Mouse (Mus musculus) cerebellum, adult 11 months (tissue): ENCODE results near the gene Ly6g.
A peak's percentile ranks its signal among the peaks of the same experiment; 100 is the strongest.
"Not testable (repeated sequence)": the region's sequence is repeated elsewhere in the genome, so short reads cannot be mapped to it uniquely, and the experiment has no call there.

Experiments
- DNase-seq: peaks from one replicate; pipeline ENCODE4 v3.0.0; 2022

Ly6g gene

DNA sequence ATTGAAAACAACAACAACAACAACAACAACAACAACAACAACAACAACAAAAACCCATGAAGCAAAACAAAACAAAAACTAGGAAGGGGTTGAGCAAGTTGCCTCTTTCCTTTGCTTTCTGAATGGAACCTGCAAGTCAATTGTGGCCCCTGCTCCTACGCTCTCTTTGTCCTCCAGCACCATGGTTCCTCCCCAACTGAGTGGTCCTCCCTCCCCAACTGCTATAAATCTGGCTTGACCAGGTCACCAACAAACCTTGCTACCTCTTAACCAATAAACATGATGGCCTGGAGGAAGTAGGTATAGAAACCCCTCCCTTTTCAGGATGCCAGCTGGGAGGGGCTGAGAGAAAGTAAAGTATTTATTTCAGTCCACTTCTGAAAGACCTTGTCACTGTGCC lies at the start of gene Ly6g:
Ly6g (plus strand) TSS at position 301 of the 400 bp plus-strand sequence.
- DNase-seq: no peak

DNA sequence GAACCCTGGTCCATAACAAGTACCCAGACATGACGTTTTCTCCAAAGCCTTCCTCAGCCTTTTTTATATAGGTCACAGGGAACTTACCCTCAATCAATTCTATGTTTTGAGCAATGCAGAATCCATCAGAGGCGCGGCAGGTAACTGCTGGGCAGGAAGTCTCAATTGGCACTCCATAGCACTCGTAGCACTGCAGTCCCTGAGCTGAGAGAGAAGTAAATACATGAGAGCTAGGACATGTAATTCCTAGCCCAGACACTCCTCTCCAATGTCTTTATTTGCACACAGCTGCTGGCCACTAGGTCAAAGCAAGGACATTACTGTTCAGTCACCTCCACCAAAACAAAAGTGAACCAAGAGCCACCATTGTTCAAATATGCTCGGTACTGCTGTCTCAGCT lies 44.6 kb upstream of the Ly6g start:
- not testable (repeated sequence) for DNase-seq

DNA sequence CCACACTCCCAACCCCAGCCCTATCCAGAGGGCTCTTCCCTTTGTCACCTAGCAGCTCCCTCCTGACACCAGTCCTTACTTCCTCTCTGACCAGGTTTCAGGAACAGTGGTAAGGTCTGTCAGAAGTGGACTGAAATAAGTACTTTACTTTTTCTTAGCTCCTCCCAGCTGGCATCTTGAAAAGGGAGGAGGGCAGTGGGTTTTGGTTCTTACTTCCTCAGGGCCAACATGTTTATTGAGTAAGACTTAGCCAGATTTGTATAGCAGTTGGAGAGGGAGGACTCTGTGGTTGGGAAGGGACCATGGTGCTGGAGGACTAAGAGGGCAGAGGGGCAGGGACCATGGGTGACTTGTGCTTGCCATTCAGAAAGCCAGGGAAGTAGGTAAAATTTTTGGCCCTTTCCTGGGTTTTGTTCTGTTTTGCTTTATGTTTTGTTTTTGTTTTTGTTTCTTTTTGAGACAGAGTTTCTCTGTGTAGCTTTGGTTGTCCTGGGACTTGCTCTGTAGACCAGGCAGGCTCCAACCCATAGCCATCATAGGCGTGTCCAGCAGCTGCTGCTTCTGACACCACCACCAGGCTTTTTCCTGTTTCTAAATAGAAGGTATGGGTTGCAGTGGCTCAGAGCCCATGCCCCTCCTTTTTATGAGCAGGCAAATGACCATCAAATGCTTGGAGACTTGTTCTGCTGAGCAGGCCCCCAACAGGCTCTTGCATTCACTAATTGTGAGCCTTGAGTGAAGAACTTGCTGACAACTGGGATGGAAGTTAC lies 43.0 kb upstream of the Ly6g start, which contains the start of gene Ly6c2:
Ly6c2 (minus strand) TSS at position 110 of the 770 bp plus-strand sequence.
- not testable (repeated sequence) for DNase-seq

DNA sequence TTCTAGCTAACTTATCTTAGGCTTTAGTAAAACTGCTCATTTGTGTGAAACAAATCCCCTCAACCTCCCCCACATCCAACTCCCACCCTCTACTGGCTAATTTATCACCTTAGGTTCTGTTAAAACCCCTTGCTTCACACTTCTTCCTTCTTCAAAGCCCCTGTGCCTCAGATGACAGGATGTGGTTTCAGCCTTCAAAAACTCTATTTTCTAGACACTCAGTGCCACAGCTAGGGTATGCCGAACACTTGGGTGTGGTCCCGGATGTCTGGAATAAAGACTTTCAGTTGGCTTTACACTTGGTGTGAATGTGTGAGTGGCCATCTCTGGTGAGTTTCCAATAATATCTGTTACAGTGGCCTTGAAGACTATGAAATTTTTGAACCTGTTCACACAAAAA lies 38.5 kb upstream of the Ly6g start:
- no peak for DNase-seq

DNA sequence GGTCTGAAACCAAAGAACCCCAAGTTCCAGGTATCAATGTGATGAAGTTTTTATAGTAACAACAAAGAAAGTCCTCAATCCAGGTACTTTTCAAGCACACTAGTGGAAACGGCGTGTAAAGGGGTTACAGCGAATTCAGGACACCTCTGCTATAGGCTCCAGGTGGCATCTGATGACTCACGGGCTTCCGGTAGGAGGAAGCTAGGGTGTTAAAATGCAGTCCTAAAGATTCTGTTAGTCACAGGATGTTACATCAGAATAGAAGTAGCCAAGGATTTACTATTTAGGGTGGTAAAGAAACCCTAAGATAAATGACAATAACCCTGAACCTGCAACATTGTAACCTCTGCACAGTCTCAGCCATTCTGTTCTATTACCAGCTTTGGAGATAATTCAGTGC lies 37.6 kb upstream of the Ly6g start:
- DNase-seq: not testable (repeated sequence)

DNA sequence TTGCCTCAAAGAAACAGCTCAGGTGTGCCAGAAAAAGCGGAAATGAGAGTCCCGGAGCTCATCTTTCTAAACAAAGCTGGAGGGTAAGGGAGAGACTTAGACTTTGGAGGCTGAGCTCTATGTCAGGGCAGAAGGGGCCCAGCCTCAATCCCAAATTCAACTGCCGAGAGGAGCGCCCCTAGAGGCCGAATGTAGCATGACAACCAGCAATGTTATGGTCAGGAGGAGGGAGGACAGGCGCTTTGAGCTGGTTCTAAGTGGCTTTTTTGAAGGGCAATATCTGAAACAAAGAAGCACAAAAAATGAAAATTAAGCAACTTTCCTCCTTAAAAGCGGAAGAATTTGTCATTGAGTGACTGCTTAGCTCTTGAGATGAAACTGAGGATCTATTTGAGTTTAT lies 36.3 kb upstream of the Ly6g start:
- peak; percentile 2 for DNase-seq

DNA sequence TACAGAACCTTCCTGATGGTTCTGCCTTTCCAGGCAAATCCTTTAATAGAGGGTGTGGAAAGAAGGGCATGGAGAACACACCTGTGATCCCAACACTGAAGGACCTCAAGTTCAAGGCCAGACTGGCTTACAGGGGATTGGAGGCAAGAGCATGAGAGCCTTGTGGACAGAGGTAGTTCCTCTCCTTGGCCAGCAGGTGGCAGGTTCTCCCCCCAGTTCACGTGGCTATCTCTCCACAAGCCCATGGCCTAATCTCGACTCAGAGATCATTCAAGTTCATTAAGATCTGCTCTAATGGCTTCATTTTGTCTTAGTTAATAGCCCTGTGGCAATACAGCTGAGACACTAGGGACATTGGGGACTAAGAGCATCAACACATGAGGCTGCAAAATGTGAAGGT lies 35.0 kb upstream of the Ly6g start:
- DNase-seq: no peak

DNA sequence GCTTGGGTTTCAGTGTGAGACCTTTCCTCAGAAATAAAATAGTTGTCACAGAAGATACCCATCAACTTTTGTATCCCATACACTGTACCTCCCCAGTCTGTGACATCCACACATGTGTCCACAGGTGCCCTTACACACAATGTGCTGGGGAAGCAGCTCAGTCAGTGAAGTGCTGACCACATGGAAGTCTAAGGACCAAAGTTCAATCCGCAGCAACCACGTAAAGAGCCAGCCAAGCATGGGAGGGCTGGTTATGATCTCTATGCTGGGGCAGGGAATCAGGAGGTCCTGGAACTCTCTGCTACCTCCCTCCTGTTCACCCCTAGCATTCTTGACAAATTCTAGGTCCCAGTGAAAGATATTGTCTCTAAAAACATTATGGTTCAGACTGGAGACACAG lies 22.7 kb upstream of the Ly6g start:
- DNase-seq: not testable (repeated sequence)

DNA sequence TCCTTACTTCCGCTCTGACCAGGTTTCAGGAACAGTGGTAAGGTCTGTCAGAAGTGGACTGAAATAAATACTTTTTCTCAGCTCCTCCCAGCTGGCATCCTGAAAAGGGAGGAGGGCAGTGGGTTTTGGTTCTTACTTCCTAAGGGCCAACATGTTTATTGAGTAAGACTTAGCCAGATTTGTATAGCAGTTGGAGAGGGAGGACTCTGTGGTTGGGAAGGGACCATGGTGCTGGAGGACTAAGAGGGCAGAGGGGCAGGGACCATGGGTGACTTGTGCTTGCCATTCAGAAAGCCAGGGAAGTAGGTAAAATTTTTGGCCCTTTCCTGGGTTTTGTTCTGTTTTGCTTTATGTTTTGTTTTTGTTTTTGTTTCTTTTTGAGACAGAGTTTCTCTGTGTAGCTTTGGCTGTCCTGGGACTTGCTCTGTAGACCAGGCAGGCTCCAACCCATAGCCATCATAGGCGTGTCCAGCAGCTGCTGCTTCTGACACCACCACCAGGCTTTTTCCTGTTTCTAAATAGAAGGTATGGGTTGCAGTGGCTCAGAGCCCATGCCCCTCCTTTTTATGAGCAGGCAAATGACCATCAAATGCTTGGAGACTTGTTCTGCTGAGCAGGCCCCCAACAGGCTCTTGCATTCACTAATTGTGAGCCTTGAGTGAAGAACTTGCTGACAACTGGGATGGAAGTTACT lies 19.8 kb upstream of the Ly6g start:
- not testable (repeated sequence) for DNase-seq

DNA sequence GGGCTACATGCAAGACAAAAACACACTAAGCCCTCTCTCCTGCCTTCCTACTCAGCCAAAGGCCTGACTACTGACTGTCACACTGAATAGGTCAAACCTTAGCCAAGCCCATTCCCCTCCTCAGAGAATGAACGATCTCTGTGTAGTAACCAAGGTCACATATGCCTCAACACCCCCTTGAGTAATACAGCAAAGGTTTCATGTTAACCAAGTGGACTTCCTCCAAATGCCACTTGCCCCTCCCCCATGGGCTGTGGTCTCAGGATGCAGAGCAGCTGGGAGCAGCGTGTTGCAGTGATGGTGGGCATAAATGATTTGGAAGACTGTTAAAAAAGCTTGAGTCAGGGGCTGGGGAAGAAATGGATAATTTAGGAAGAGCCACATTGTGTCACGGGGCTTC lies 17.3 kb upstream of the Ly6g start:
- not testable (repeated sequence) for DNase-seq

DNA sequence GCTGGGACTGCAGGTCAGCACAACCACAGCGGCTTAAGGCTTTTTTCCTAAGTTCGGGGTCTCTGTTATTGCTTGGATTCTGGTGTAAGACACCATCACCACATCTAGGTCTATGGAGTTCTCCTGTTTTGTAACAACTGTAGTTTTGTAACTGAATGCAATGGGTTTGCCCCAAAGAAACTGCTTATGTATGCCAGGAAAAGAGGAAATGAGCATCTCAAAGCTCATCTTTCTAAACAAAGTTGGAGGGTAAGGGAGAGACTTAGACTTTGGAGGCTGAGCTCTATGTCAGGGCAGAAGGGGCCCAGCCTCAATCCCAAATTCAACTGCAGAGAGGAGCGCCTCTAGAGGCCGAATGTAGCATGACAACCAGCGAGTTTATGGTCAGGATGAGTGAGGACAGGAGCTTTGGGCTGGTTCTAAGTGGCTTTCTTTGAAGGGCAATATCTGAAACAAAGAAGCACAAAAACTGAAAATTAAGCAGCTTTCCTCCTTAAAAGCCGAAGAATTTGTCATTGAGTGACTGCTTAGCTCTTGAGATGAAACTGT lies 13.2 kb upstream of the Ly6g start:
- DNase-seq: not testable (repeated sequence)

DNA sequence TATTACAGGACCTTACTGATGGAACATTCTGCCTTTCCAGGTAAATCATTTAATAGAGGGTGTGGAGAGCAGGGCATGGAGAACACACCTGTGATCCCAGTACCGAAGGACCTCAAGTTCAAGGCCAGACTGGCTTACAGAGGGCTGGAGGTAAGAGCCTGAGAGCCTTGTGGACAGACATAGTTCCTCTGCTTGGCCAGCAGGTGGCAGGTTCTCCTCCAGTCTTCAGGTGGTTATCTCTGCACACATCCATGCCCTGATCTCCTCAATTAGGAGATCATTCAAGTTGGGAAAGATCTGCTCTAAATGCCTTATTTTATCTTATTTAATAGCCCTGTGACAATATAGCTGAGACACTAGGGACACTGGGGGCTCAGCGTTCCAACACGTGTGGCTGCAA lies 11.3 kb upstream of the Ly6g start:
- DNase-seq: no peak

DNA sequence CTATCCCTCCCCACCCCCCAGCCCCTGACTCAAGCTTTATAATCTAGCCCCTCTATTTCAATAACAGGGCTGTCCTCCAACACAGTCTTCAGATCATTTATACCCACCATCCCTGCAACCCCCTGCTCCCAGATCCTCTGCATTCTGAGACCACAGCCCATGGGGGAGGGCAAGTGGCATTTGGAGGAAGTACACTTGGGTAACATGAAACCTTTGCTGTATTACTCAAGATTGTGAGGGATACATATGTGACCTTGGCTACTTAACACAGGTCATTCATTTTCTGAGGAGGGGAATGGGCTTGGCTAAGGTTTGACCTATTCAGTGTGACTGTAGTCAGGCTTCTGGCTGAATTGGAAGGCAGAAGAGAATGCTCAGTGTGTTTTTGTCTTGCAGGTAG lies 2.0 kb upstream of the Ly6g start:
- no peak for DNase-seq

DNA sequence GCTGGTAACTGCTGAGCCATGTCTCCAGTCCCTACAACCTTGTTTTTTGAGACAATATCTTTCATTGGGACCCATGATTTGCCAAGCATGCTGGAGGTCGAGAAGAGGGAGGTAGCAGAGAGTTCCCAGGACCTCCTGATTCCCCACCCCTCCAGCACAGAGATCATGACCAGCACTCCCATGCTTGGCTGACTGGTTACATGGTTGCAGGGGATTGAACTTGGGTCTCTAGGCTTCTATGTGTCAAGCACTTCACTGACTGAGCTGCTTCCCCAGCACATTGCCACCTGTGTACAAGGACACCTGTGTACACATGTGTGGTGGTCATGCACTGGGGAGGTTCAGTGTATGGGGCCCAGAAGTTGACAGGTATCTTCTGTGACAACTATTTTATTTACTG lies 2.6 kb downstream of the Ly6g start:
- no peak for DNase-seq

DNA sequence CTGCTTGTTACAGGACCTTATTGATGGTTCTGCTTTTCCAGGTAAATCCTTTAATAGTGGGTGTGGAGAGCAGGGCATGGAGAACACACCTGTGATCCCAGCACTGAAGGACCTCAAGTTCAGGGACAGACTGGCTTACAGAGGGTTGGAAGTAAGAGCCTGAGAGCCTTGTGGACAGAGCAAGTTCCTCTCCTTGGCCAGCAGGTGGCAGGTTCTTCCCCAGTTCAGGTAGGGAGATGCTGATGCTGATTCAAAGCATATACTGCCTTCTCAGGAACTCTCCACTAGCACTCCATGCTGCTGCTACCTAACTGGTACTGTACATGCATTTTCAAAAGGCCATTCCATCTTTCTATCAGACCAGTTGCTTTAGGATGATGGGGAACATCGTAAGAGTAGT lies 20.5 kb downstream of the Ly6g start:
- no peak for DNase-seq

DNA sequence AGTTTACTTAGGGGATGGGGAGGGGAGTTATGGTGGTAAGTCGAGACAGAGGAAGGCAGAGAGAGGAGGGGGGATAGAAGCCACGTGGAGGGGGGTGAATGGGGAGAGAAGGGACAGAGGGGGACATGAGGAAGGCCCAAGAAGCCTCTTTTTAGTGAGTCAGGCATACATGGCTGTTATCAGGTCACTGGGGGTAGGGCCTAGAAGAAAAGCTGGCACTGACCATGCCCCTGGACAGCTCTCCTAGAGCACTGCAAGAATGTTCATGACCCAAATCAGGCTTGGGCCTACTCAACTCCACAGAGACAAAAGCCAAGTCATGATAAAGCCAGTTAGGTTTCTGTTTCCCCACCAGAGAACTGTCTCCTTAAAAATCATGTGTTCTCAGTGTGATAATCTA lies 31.3 kb downstream of the Ly6g start:
- DNase-seq: no peak

DNA sequence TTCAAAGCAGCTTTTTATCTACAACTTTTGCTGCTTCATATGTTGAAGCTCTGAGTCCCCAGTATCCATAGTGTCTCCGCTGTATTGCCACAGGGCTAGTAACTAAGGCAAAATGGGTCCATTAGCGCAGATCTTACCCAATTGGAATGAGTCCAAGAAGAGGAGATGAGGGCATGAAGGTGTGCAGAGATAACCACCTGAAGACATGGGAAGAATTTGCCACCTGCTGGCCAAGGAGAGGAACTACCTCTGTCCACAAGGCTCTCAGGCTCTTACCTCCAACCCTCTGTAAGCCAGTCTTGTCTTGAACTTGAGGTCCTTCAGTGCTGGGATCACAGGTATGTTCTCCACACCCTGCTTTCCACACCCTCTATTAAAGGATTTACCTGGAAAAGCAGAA lies 34.1 kb downstream of the Ly6g start:
- DNase-seq: no peak

DNA sequence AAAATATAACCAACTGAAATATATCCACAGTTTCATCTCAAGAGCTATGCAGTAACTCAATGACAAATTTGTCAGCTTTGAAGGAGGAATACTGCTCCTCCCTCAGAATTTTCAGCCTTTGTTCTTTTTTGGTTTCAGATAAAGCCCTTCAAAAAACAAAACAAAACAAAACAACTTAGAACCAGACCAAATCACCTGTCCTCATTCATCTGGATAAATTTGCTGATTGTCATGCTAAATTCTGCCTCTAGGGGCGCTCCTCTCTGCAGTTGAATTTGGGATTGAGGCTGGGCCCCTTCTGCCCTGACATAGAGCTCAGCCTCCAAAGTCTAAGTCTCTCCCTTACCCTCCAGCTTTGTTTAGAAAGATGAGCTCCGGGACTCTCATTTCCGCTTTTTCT lies 35.5 kb downstream of the Ly6g start:
- not testable (repeated sequence) for DNase-seq
